Mouse (Mus musculus): ENCODE measurements around the gene Prdm11. TPM values are rescaled to one million over a fixed set of nuclear protein-coding genes. Genes with fewer than 3 reads are reported as not detected.
A peak's percentile ranks its signal among the peaks of the same experiment; 100 is the strongest.

Gene Prdm11
- polyA plus RNA-seq, 1 experiment from 2014 or later, result 2.4 TPM

DNA sequence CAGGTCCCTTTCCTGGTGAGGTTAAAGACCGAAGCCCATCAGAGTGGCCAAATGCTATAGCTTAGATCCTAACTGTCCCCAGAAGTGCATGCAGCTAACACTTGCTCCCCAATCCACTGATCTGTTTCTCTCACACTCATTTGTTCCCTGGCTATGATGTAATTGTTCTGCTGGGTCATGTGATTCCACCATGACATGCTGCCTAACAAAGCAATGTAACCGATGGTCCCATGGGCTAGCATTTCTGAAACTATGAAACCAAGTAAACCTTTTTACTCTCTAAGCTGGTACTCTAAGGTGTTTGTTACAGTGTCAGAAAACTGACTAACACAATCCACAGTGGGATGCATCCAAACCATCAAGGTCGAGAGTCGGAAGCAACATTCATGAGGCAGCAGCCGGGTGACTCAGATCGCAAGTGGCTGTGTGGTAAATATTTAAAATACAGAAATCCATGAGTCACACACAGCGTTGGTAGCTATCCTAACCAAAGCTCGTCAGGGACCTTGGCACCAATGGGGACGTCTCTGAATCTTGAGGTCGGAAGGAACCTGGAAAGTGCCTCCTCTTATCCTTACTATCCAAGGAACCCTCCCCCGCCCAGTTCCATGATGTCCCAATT, 100.7 kb downstream of the Prdm11 start:
- no peak for ATAC-seq (ENCODE audit: insufficient number of reproducible peaks, low FRiP score, low TSS enrichment, low read depth)
- Histone ChIP-seq H3K27ac (replicated peaks; ENCODE audit: low read depth, low read length) (no peak overlapping the region), H3K27me3 (ENCODE audit: control insufficient read depth, insufficient read depth, low read length) (no peaks in the 10 kb centered on the region), H3K36me3 (ENCODE audit: control insufficient read depth, insufficient read depth, low read length) (no peaks in the 10 kb centered on the region), H3K9me3 (ENCODE audit: control insufficient read depth, low read length) (no peaks in the 10 kb centered on the region), H3K4me2 (ENCODE audit: low read depth, severe bottlenecking) (no peak overlapping the region), H3K4me3 (ENCODE audit: low read depth, low read length) (no peak overlapping the region), H3K9ac (ENCODE audit: low read length) (no peak overlapping the region), H3K4me1 (ENCODE audit: control insufficient read depth, insufficient read depth, low read length) (peaks cover 14% of the 10 kb centered on the region)
- WGBS, result 93% methylated on average over 11 of the region's 11 CpGs
- DNase-seq (ENCODE audit: low spot score), result no peak

DNA sequence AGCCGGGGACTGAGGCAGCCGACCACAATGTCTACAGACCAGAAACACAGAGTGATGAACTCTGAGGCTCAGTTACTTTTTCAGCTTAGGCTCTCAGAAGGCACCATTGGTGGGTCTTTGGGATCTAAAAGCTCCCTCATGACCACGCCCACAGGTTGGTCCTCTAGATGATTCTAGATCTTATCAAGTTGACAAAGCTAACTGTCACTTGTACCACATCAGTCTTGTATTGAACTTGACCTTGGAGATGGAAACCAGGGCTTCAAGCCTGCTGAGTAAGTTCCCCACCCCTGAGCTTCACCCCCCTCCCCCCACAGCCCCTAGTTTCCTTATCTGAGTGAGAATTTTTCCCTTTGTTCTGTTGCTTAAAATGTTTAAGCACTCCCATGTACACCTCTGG, 101.6 kb downstream of the Prdm11 start:
- no peak for ATAC-seq (ENCODE audit: insufficient number of reproducible peaks, low FRiP score, low TSS enrichment, low read depth)
- H3K4me1 ChIP-seq (ENCODE audit: control insufficient read depth, insufficient read depth, low read length), result peaks cover 14% of the 10 kb centered on the region

GRCm38 (mm10) chr2:92943406-92943805, 102.6 kb downstream of the Prdm11 start:
- no peak overlapping the region for H3K9ac ChIP-seq (ENCODE audit: low read length)
- ATAC-seq (ENCODE audit: insufficient number of reproducible peaks, low FRiP score, low TSS enrichment, low read depth) (no peak), DNase-seq (ENCODE audit: low spot score) (no peak)
- no peaks in the 10 kb centered on the region for H3K36me3 ChIP-seq (ENCODE audit: control insufficient read depth, insufficient read depth, low read length)
- no peak overlapping the region for H3K4me2 ChIP-seq (ENCODE audit: low read depth, severe bottlenecking)
- H3K4me3 ChIP-seq (ENCODE audit: low read depth, low read length), result no peak overlapping the region
- H3K4me1 ChIP-seq (ENCODE audit: control insufficient read depth, insufficient read depth, low read length), result peaks cover 9% of the 10 kb centered on the region
- WGBS, result 90% methylated on average over 3 of the region's 3 CpGs
- H3K27me3 ChIP-seq (ENCODE audit: control insufficient read depth, insufficient read depth, low read length), result no peaks in the 10 kb centered on the region
- H3K9me3 ChIP-seq (ENCODE audit: control insufficient read depth, low read length), result no peaks in the 10 kb centered on the region
- H3K27ac ChIP-seq (replicated peaks; ENCODE audit: low read depth, low read length), result no peak overlapping the region

More for the DNA sequence above, 101.6 kb downstream of the Prdm11 start:
- H3K4me2 ChIP-seq (ENCODE audit: low read depth, severe bottlenecking), result no peak overlapping the region
- H3K27me3 ChIP-seq (ENCODE audit: control insufficient read depth, insufficient read depth, low read length), result no peaks in the 10 kb centered on the region
- H3K36me3 ChIP-seq (ENCODE audit: control insufficient read depth, insufficient read depth, low read length), result no peaks in the 10 kb centered on the region
- no peak overlapping the region for H3K9ac ChIP-seq (ENCODE audit: low read length)
- no peaks in the 10 kb centered on the region for H3K9me3 ChIP-seq (ENCODE audit: control insufficient read depth, low read length)
- WGBS, result 90% methylated on average over 3 of the region's 3 CpGs
- H3K4me3 ChIP-seq (ENCODE audit: low read depth, low read length), result no peak overlapping the region
- DNase-seq (ENCODE audit: low spot score), result no peak
- no peak overlapping the region for H3K27ac ChIP-seq (replicated peaks; ENCODE audit: low read depth, low read length)

DNA sequence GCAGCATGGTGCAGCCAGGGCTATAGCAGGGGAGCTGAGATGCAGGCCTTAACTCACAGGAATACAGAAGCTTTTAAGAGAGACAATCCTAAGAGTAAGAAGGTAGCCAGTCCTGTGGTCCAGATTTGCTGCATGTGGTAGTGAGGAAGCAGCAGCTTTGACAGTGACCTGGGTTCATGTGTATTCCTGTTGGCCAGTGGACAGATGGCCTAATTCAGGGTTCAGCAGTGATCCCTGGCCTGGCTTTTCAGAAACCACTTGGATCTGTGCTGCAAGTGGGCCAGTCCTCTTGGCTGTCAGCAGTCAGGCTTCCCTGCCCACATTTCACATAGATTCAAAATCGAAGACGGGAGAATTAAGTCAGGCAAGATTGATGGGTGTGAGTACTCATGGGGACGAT, 104.5 kb downstream of the Prdm11 start:
- H3K36me3 ChIP-seq (ENCODE audit: control insufficient read depth, insufficient read depth, low read length), result no peaks in the 10 kb centered on the region
- H3K4me1 ChIP-seq (ENCODE audit: control insufficient read depth, insufficient read depth, low read length), result peaks cover 5% of the 10 kb centered on the region; the same call in 1 of the 2 replicates
- H3K27me3 ChIP-seq (ENCODE audit: control insufficient read depth, insufficient read depth, low read length), result no peaks in the 10 kb centered on the region
- ATAC-seq (ENCODE audit: insufficient number of reproducible peaks, low FRiP score, low TSS enrichment, low read depth) (no peak), DNase-seq (ENCODE audit: low spot score) (no peak)
- no peak overlapping the region for H3K27ac ChIP-seq (replicated peaks; ENCODE audit: low read depth, low read length)
- no peak overlapping the region for H3K4me2 ChIP-seq (ENCODE audit: low read depth, severe bottlenecking)
- 66% methylated on average over 3 of the region's 3 CpGs for WGBS
- no peak overlapping the region for H3K9ac ChIP-seq (ENCODE audit: low read length)
- no peak overlapping the region for H3K4me3 ChIP-seq (ENCODE audit: low read depth, low read length)
- H3K9me3 ChIP-seq (ENCODE audit: control insufficient read depth, low read length), result no peaks in the 10 kb centered on the region

GRCm38 (mm10) chr2:92940963-92941362, 105.0 kb downstream of the Prdm11 start:
- DNase-seq (ENCODE audit: low spot score) (no peak), ATAC-seq (ENCODE audit: insufficient number of reproducible peaks, low FRiP score, low TSS enrichment, low read depth) (no peak)
- WGBS, result 90% methylated on average over 9 of the region's 9 CpGs

DNA sequence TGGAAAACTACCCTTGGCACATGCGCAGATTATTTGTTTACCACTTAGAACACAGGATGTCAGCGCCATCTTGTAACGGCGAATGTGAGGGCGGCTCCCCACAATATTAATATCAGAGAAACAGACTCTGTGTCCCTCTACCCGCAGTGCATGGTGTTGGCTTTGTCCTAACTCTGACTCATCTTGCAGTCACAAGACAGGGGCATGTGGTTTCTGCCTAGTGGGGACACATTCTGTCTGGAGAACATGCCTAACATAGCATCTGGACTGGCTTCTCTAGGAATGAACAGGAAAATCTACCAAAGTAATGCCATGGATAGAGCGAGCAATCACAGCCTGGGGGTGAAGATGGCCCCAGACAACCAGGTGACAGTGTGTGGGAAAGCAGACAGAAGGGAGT, 107.1 kb downstream of the Prdm11 start:
- 97% methylated on average over 6 of the region's 7 CpGs for whole genome bisulfite sequencing
- H3K9ac ChIP-seq (ENCODE audit: low read length), result no peak overlapping the region
- ATAC-seq (ENCODE audit: insufficient number of reproducible peaks, low FRiP score, low TSS enrichment, low read depth) (no peak), DNase-seq (ENCODE audit: low spot score) (no peak)
- no peak overlapping the region for H3K4me3 ChIP-seq (ENCODE audit: low read depth, low read length)
- no peak overlapping the region for H3K27ac ChIP-seq (replicated peaks; ENCODE audit: low read depth, low read length)
- no peaks in the 10 kb centered on the region for H3K9me3 ChIP-seq (ENCODE audit: control insufficient read depth, low read length)
- no peaks in the 10 kb centered on the region for H3K36me3 ChIP-seq (ENCODE audit: control insufficient read depth, insufficient read depth, low read length)
- peaks cover 20% of the 10 kb centered on the region for H3K4me1 ChIP-seq (ENCODE audit: control insufficient read depth, insufficient read depth, low read length)
- no peaks in the 10 kb centered on the region for H3K27me3 ChIP-seq (ENCODE audit: control insufficient read depth, insufficient read depth, low read length)
- no peak overlapping the region for H3K4me2 ChIP-seq (ENCODE audit: low read depth, severe bottlenecking)

More at GRCm38 (mm10) chr2:92940963-92941362, 105.0 kb downstream of the Prdm11 start:
- Histone ChIP-seq H3K27me3 (ENCODE audit: control insufficient read depth, insufficient read depth, low read length) (no peaks in the 10 kb centered on the region), H3K4me3 (ENCODE audit: low read depth, low read length) (no peak overlapping the region), H3K36me3 (ENCODE audit: control insufficient read depth, insufficient read depth, low read length) (no peaks in the 10 kb centered on the region), H3K9me3 (ENCODE audit: control insufficient read depth, low read length) (no peaks in the 10 kb centered on the region), H3K4me2 (ENCODE audit: low read depth, severe bottlenecking) (no peak overlapping the region), H3K9ac (ENCODE audit: low read length) (no peak overlapping the region), H3K4me1 (ENCODE audit: control insufficient read depth, insufficient read depth, low read length) (peaks cover 6% of the 10 kb centered on the region; the same call in 1 of the 2 replicates), H3K27ac (replicated peaks; ENCODE audit: low read depth, low read length) (no peak overlapping the region)

DNA sequence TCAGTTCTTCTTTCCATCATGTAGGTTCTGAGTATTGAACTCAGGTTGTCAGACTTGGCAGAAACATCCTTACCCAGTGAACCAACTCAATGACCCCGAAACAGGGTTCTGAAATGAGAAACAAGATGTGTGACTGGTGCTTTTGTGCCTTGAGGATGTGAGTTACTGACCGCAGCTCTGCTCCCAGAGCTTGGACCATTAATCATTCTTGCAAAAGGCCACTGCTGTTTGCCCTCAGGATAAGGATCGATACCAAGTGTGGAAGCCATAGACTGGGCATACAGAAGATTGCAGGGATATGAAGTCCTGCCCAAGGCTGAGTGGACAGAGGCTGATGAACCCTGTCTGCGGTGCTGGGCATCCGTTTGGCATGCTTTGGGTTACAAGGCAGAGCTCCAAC, 107.9 kb downstream of the Prdm11 start:
- Histone ChIP-seq H3K4me1 (ENCODE audit: control insufficient read depth, insufficient read depth, low read length) (peaks cover 20% of the 10 kb centered on the region), H3K36me3 (ENCODE audit: control insufficient read depth, insufficient read depth, low read length) (no peaks in the 10 kb centered on the region), H3K9me3 (ENCODE audit: control insufficient read depth, low read length) (no peaks in the 10 kb centered on the region), H3K4me2 (ENCODE audit: low read depth, severe bottlenecking) (no peak overlapping the region), H3K27me3 (ENCODE audit: control insufficient read depth, insufficient read depth, low read length) (no peaks in the 10 kb centered on the region), H3K27ac (replicated peaks; ENCODE audit: low read depth, low read length) (no peak overlapping the region), H3K9ac (ENCODE audit: low read length) (no peak overlapping the region), H3K4me3 (ENCODE audit: low read depth, low read length) (no peak overlapping the region)
- WGBS, result 84% methylated on average over 5 of the region's 5 CpGs
- DNase-seq (ENCODE audit: low spot score) (no peak), ATAC-seq (ENCODE audit: insufficient number of reproducible peaks, low FRiP score, low TSS enrichment, low read depth) (no peak)

- no peak for ATAC-seq (ENCODE audit: insufficient number of reproducible peaks, low FRiP score, low TSS enrichment, low read depth)
- WGBS, result 28% methylated on average over 3 of the region's 3 CpGs
- Histone ChIP-seq H3K36me3 (ENCODE audit: control insufficient read depth, insufficient read depth, low read length) (no peaks in the 10 kb centered on the region), H3K4me2 (ENCODE audit: low read depth, severe bottlenecking) (no peak overlapping the region), H3K9ac (ENCODE audit: low read length) (no peak overlapping the region), H3K27me3 (ENCODE audit: control insufficient read depth, insufficient read depth, low read length) (no peaks in the 10 kb centered on the region), H3K27ac (replicated peaks; ENCODE audit: low read depth, low read length) (peak overlapping the region; percentile 57; the same call in 1 of the 2 replicates), H3K4me1 (ENCODE audit: control insufficient read depth, insufficient read depth, low read length) (peaks cover 20% of the 10 kb centered on the region), H3K9me3 (ENCODE audit: control insufficient read depth, low read length) (no peaks in the 10 kb centered on the region), H3K4me3 (ENCODE audit: low read depth, low read length) (no peak overlapping the region)
- DNase-seq (ENCODE audit: low spot score), result no peak
These were observed 110.5 kb downstream of the Prdm11 start for GRCm38 (mm10) chr2:92935483-92935882.

Measured in limb, embryonic 11.5 days (tissue).